Mouse (Mus musculus) liver, postnatal 0 days (tissue): ENCODE results near the gene Gm20388. TPM values are rescaled to one million over a fixed set of nuclear protein-coding genes. Genes with fewer than 3 reads are reported as not detected.

Source experiments
- ATAC-seq: fragments of 200-750 bp; cut with Nextera tagmentation; 2 replicates; pipeline ENCODE4 v1.8.0; 2017; ENCODE audit warnings: mild to moderate bottlenecking, moderate library complexity
- DNase-seq: peaks from one replicate; pipeline ENCODE4 v3.0.0-alpha.2; 2016
- H3K27ac ChIP-seq: fragments of 300-500 bp; sonication (generic); 2 replicates; pipeline ENCODE4 v1.5.1; 2014; ENCODE audit warnings: antibody characterized with exemption, moderate library complexity, mild to moderate bottlenecking, low read depth
- H3K27me3 ChIP-seq: fragments of 300-500 bp; sonication (generic); 2 replicates; pipeline ENCODE4 v1.6.1; 2014; ENCODE audit warnings: low read length, control low read depth, mixed read lengths; ENCODE audit not compliant: insufficient read depth
- H3K36me3 ChIP-seq: fragments of 300-500 bp; sonication (generic); replicated peaks from 2 replicates; pipeline ENCODE4 v1.6.1; 2014; ENCODE audit warnings: mild to moderate bottlenecking, control low read depth, low read length, moderate library complexity, mixed read lengths; ENCODE audit not compliant: insufficient read depth
- H3K4me1 ChIP-seq: fragments of 300-500 bp; sonication (generic); 2 replicates; pipeline ENCODE4 v1.6.1; 2014; ENCODE audit warnings: antibody characterized with exemption, mild to moderate bottlenecking, control low read depth; ENCODE audit not compliant: insufficient read depth
- H3K4me2 ChIP-seq: fragments of 300-500 bp; sonication (generic); 2 replicates; pipeline ENCODE4 v1.6.1; 2014; ENCODE audit warnings: low read depth, mild to moderate bottlenecking, low read length, moderate library complexity, mixed read lengths
- H3K4me3 ChIP-seq: fragments of 300-500 bp; sonication (generic); 2 replicates; pipeline ENCODE4 v1.5.1; 2014; ENCODE audit warnings: low read depth, low read length
- H3K9ac ChIP-seq: fragments of 300-500 bp; sonication (generic); replicated peaks from 2 replicates; pipeline ENCODE4 v1.6.1; 2014; ENCODE audit warnings: mild to moderate bottlenecking, moderate library complexity
- H3K9me3 ChIP-seq: fragments of 300-500 bp; sonication (generic); 2 replicates; pipeline ENCODE4 v1.6.1; 2016; ENCODE audit warnings: mild to moderate bottlenecking, control low read depth, low read length, mixed read lengths
- CTCF ChIP-seq: sonication (generic); IDR thresholded peaks from 2 replicates; pipeline ENCODE4 v1.5.1; 2016; ENCODE audit warnings: antibody characterized with exemption, low read depth
- EP300 ChIP-seq: IDR thresholded peaks from 2 replicates; pipeline ENCODE4 v1.6.1; 2016; ENCODE audit warnings: antibody characterized with exemption, low read depth, mild to moderate bottlenecking
- WGBS: fragments of 180-500 bp; shearing (Covaris S2); extraction: QIAGEN DNeasy Blood & Tissue Kit; methylation state at CpG from one replicate; pipeline ENCODE4 v1.1.7; 2014; ENCODE audit not compliant: insufficient replicate concordance; 5-methylcytosine and 5-hydroxymethylcytosine counted together
- polyA plus RNA-seq: library from polyadenylated mRNA; unstranded; fragments of >200 nt; fragmentation: Nextera tagmentation; extraction: Ambion mirVana; gene quantifications from 2 replicates; pipeline ENCODE4 v1.2.1, GENCODE M21; 2015

Gm20388 gene
- polyA plus RNA-seq, 1 experiment from 2014 or later, result not detected

- ATAC-seq, result no peak
- Histone ChIP-seq H3K4me1 (no peaks in the 10 kb centered on the region), H3K27ac (no peak overlapping the region), H3K9me3 (no peaks in the 10 kb centered on the region), H3K9ac (no peak overlapping the region), H3K27me3 (peaks cover 13% of the 10 kb centered on the region; the same call in 1 of the 2 replicates), H3K4me3 (no peak overlapping the region), H3K36me3 (no peaks in the 10 kb centered on the region), H3K4me2 (no peak overlapping the region)
- TF ChIP-seq EP300, result no peak
- TF ChIP-seq CTCF, result no peak
- 58% methylated on average over 9 of the region's 9 CpGs for WGBS
- no peak for DNase-seq
Observed at GRCm38 (mm10) chr8:121511751-121512150, 1601.1 kb downstream of the Gm20388 start.

- 7% methylated on average over 12 of the region's 12 CpGs for WGBS
- Histone ChIP-seq H3K9me3 (no peaks in the 10 kb centered on the region), H3K9ac (no peak overlapping the region), H3K4me3 (no peak overlapping the region), H3K4me1 (no peaks in the 10 kb centered on the region), H3K36me3 (no peaks in the 10 kb centered on the region), H3K27ac (no peak overlapping the region), H3K4me2 (no peak overlapping the region), H3K27me3 (peaks cover 13% of the 10 kb centered on the region; the same call in 1 of the 2 replicates)
- DNase-seq (peak; percentile 84), ATAC-seq (peak; percentile 60)
- TF ChIP-seq EP300, result no peak
- TF ChIP-seq CTCF, result peak; percentile 91
Observed at GRCm38 (mm10) chr8:121513429-121513828, 1602.8 kb downstream of the Gm20388 start.

GRCm38 (mm10) chr8:121525111-121525818, 1614.6 kb downstream of the Gm20388 start:
- DNase-seq (no peak), ATAC-seq (no peak)
- Histone ChIP-seq H3K4me3 (no peak overlapping the region), H3K9ac (no peak overlapping the region), H3K4me2 (no peak overlapping the region), H3K27ac (no peak overlapping the region), H3K4me1 (no peaks in the 10 kb centered on the region), H3K27me3 (no peaks in the 10 kb centered on the region), H3K9me3 (no peaks in the 10 kb centered on the region), H3K36me3 (no peaks in the 10 kb centered on the region)
- TF ChIP-seq EP300, result no peak
- WGBS, result 49% methylated on average over 18 of the region's 18 CpGs

- ATAC-seq (no peak), DNase-seq (no peak)
- no peak overlapping the region for H3K9ac ChIP-seq
- H3K4me1 ChIP-seq, result no peaks in the 10 kb centered on the region
- no peak overlapping the region for H3K27ac ChIP-seq
- H3K4me3 ChIP-seq, result no peak overlapping the region
- TF ChIP-seq CTCF (no peak), EP300 (no peak)
- H3K36me3 ChIP-seq, result no peaks in the 10 kb centered on the region
- no peaks in the 10 kb centered on the region for H3K9me3 ChIP-seq
- 60% methylated on average over 6 of the region's 6 CpGs for WGBS
- H3K27me3 ChIP-seq, result no peaks in the 10 kb centered on the region
- no peak overlapping the region for H3K4me2 ChIP-seq
Observed at GRCm38 (mm10) chr8:121526811-121527550, 1616.3 kb downstream of the Gm20388 start.

- H3K27ac ChIP-seq, result no peak overlapping the region
- no peak overlapping the region for H3K4me2 ChIP-seq
- TF ChIP-seq EP300 (no peak), CTCF (no peak)
- ATAC-seq (no peak), DNase-seq (no peak)
- H3K9ac ChIP-seq, result no peak overlapping the region
- no peaks in the 10 kb centered on the region for H3K36me3 ChIP-seq
- no peaks in the 10 kb centered on the region for H3K27me3 ChIP-seq
- no peaks in the 10 kb centered on the region for H3K4me1 ChIP-seq
- WGBS, result 70% methylated on average over 9 of the region's 9 CpGs
- no peaks in the 10 kb centered on the region for H3K9me3 ChIP-seq
- no peak overlapping the region for H3K4me3 ChIP-seq
Observed at GRCm38 (mm10) chr8:121527751-121528150, 1617.1 kb downstream of the Gm20388 start.

GRCm38 (mm10) chr8:121528790-121529189, 1618.1 kb downstream of the Gm20388 start:
- no peaks in the 10 kb centered on the region for H3K9me3 ChIP-seq
- no peak overlapping the region for H3K4me3 ChIP-seq
- WGBS, result 88% methylated on average over 15 of the region's 15 CpGs
- DNase-seq, result no peak
- H3K27ac ChIP-seq, result no peak overlapping the region
- no peaks in the 10 kb centered on the region for H3K4me1 ChIP-seq
- TF ChIP-seq CTCF (no peak), EP300 (no peak)
- no peaks in the 10 kb centered on the region for H3K36me3 ChIP-seq
- no peak overlapping the region for H3K9ac ChIP-seq
- no peaks in the 10 kb centered on the region for H3K27me3 ChIP-seq
- no peak overlapping the region for H3K4me2 ChIP-seq
- ATAC-seq, result no peak
